Mouse (Mus musculus): ENCODE results near the gene Ndufa7. TPM values are rescaled to one million over a fixed set of nuclear protein-coding genes. Genes with fewer than 3 reads are reported as not detected.

Ndufa7 gene
- polyA plus RNA-seq, 1 experiment from 2014 or later, result 311 TPM

DNA sequence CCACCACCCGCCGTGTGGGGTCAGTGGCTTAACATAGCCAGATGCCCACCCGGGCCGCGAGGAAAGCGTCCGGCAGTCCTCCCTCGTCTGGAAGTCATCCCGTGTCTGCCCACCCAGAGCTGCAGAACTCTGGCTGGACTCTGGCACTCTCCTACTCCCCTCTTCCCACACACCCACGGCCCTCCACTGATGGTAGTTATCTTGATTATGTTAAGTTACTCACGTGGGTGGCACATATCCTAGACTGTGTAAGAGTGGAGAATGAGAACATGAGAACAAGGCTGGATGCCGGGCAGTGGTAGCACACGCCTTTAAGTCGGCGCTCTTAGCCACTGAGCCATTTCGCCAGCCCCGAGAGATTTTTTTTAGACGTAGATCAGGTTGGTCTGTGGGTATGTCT lies 38.0 kb upstream of the Ndufa7 start:
- Histone ChIP-seq H3K9me3 (replicated peaks) (no peaks in the 10 kb centered on the region), H3K9ac (no peak overlapping the region), H3K27me3 (replicated peaks) (peaks cover 16% of the 10 kb centered on the region; the same call in 1 of the 2 replicates), H3K4me2 (no peak overlapping the region), H3K4me3 (no peak overlapping the region), H3K27ac (no peak overlapping the region), H3K4me1 (peaks cover 15% of the 10 kb centered on the region), H3K36me3 (no peaks in the 10 kb centered on the region)
- no peak for ATAC-seq
- 71% methylated on average over 18 of the region's 18 CpGs for WGBS (ENCODE audit: insufficient replicate concordance)

DNA sequence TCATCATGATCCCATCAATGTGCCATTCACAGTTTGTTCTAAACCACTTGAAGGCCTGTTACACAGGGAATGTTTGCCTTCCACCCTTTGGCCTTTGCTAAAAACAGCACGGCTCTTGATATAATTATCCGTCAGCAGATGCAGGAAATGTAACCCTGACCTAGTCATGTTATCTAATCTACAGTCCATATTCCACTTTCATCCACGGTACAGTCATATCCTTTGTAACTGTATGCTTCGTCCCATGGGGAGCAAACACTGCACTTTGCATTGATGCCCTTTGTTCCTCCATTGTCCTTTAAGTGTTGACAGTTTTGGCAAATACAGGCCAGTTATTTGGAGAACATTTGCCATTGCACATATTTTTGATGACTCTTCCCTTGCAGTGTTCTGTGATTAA lies 35.6 kb upstream of the Ndufa7 start:
- Histone ChIP-seq H3K36me3 (no peaks in the 10 kb centered on the region), H3K9ac (no peak overlapping the region), H3K9me3 (replicated peaks) (no peaks in the 10 kb centered on the region), H3K4me1 (0 out of 2 replicates have a peak, but pooled peaks cover 6% of the 10 kb centered on the region), H3K4me2 (no peak overlapping the region), H3K27ac (0 out of 2 replicates have a peak overlapping the region, but pooled peaks have one; percentile 10), H3K4me3 (no peak overlapping the region), H3K27me3 (replicated peaks) (peaks cover 25% of the 10 kb centered on the region; the same call in 1 of the 2 replicates)
- 36% methylated on average over 4 of the region's 4 CpGs for WGBS (ENCODE audit: insufficient replicate concordance)
- ATAC-seq, result no peak

GRCm38 (mm10) chr17:33798306-33798705 lies 26.1 kb upstream of the Ndufa7 start:
- Histone ChIP-seq H3K27me3 (replicated peaks) (peaks cover 11% of the 10 kb centered on the region; the same call in 1 of the 2 replicates), H3K4me1 (no peaks in the 10 kb centered on the region), H3K36me3 (no peaks in the 10 kb centered on the region), H3K27ac (no peak overlapping the region), H3K4me3 (no peak overlapping the region), H3K4me2 (no peak overlapping the region), H3K9me3 (replicated peaks) (no peaks in the 10 kb centered on the region), H3K9ac (no peak overlapping the region)
- 40% methylated on average over 3 of the region's 3 CpGs for WGBS (ENCODE audit: insufficient replicate concordance)
- ATAC-seq, result no peak

DNA sequence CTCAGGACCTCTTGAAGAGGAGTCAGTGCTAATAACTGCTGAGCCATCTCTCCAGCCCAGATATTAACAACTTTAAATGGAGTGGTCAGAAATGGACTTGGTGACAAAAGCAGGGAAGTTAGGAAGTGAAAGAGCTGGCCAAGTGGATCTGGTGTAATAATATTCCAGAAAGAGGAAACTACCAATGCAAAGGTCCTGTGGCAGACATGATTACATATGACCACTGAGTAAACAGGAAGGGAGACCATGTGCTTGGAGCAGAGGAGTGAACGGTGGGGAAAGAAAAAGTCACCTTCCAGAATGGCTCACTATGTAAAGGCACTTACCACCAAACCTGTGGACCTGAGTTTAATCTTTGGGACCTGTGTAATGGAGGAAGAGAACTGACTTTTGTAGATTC lies 25.1 kb upstream of the Ndufa7 start:
- no peak overlapping the region for H3K9ac ChIP-seq
- WGBS (ENCODE audit: insufficient replicate concordance), result 26% methylated on average over 1 of the region's 1 CpGs
- peaks cover 3% of the 10 kb centered on the region for H3K4me1 ChIP-seq
- H3K36me3 ChIP-seq, result no peaks in the 10 kb centered on the region
- H3K27ac ChIP-seq, result no peak overlapping the region
- no peak overlapping the region for H3K4me2 ChIP-seq
- peaks cover 4% of the 10 kb centered on the region; the same call in 1 of the 2 replicates for H3K27me3 ChIP-seq (replicated peaks)
- ATAC-seq, result no peak
- H3K9me3 ChIP-seq (replicated peaks), result no peaks in the 10 kb centered on the region
- H3K4me3 ChIP-seq, result no peak overlapping the region

DNA sequence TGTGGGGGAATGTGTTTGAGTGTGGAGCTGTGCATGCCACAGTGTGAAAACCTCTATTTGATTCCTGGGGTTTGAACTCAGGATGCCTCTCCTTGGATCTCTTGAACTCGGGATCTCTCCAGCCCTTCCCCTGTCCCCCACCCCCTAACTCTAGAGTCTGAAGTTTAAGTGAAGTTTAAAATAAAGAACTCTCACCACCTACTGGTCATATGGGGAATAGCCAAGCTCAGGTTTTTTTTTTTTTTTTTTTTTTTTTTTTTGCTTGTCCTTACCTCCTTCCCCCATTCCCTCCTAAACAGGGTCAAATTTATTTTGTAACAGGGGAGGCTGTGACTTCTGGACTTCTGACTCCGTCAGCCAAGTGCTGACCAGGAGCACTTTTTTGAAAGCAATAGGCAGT lies 22.2 kb upstream of the Ndufa7 start:
- H3K27ac ChIP-seq, result no peak overlapping the region
- H3K9ac ChIP-seq, result no peak overlapping the region
- no peak overlapping the region for H3K4me3 ChIP-seq
- peaks cover 8% of the 10 kb centered on the region for H3K4me1 ChIP-seq
- 4% methylated on average over 2 of the region's 2 CpGs for WGBS (ENCODE audit: insufficient replicate concordance)
- no peaks in the 10 kb centered on the region for H3K36me3 ChIP-seq
- no peaks in the 10 kb centered on the region for H3K9me3 ChIP-seq (replicated peaks)
- no peak for ATAC-seq
- no peak overlapping the region for H3K4me2 ChIP-seq
- H3K27me3 ChIP-seq (replicated peaks), result no peaks in the 10 kb centered on the region

- 54% methylated on average over 4 of the region's 4 CpGs for WGBS (ENCODE audit: insufficient replicate concordance)
Measured at GRCm38 (mm10) chr17:33804205-33804604, 20.2 kb upstream of the Ndufa7 start.

GRCm38 (mm10) chr17:33804745-33805144 lies 19.6 kb upstream of the Ndufa7 start:
- Histone ChIP-seq H3K9me3 (replicated peaks) (no peaks in the 10 kb centered on the region), H3K4me3 (no peak overlapping the region), H3K36me3 (no peaks in the 10 kb centered on the region), H3K27me3 (replicated peaks) (no peaks in the 10 kb centered on the region; the same call in 1 of the 2 replicates), H3K4me1 (peaks cover 16% of the 10 kb centered on the region), H3K27ac (no peak overlapping the region), H3K9ac (no peak overlapping the region), H3K4me2 (no peak overlapping the region)
- WGBS (ENCODE audit: insufficient replicate concordance), result 54% methylated on average over 1 of the region's 1 CpGs
- ATAC-seq, result no peak

More at GRCm38 (mm10) chr17:33804205-33804604, 20.2 kb upstream of the Ndufa7 start:
- H3K4me1 ChIP-seq, result peaks cover 16% of the 10 kb centered on the region
- no peak overlapping the region for H3K4me2 ChIP-seq
- H3K27me3 ChIP-seq (replicated peaks), result no peaks in the 10 kb centered on the region; the same call in 1 of the 2 replicates
- H3K36me3 ChIP-seq, result no peaks in the 10 kb centered on the region
- no peak overlapping the region for H3K27ac ChIP-seq
- H3K9me3 ChIP-seq (replicated peaks), result no peaks in the 10 kb centered on the region
- no peak overlapping the region for H3K4me3 ChIP-seq
- H3K9ac ChIP-seq, result no peak overlapping the region
- ATAC-seq, result peak; percentile 40

- H3K27ac ChIP-seq, result no peak overlapping the region
- no peaks in the 10 kb centered on the region for H3K36me3 ChIP-seq
- H3K4me1 ChIP-seq, result peaks cover 31% of the 10 kb centered on the region
- peaks cover 10% of the 10 kb centered on the region for H3K27me3 ChIP-seq (replicated peaks)
- no peak overlapping the region for H3K4me2 ChIP-seq
- H3K9me3 ChIP-seq (replicated peaks), result no peaks in the 10 kb centered on the region
- no peak overlapping the region for H3K9ac ChIP-seq
- no peak overlapping the region for H3K4me3 ChIP-seq
- no peak for ATAC-seq
- 45% methylated on average over 8 of the region's 9 CpGs for WGBS (ENCODE audit: insufficient replicate concordance)
Measured at GRCm38 (mm10) chr17:33807181-33807888, 17.0 kb upstream of the Ndufa7 start.

DNA sequence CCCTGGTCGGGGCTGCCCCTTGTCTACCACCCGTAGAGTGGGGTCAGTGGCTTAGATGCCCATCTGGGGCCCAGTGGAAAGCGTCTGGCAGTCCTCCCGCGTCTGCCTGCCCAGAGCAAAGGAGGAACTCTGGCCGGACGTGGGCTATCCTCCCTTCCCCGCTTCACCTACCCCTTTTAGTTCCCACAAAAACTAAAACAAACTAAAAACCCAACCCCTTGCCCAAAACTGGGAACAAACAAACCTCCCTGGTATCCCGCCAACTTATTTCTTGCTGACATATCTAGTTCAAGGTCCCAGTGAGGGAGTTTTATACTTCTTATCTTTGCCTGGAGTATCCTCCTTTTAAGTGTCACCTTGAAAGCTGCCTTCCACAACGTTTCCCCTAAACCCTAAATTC lies 16.2 kb upstream of the Ndufa7 start:
- H3K36me3 ChIP-seq, result no peaks in the 10 kb centered on the region
- H3K4me1 ChIP-seq, result peaks cover 31% of the 10 kb centered on the region
- H3K9me3 ChIP-seq (replicated peaks), result no peaks in the 10 kb centered on the region
- peak overlapping the region; percentile 48; the same call in 1 of the 2 replicates for H3K27ac ChIP-seq
- H3K4me3 ChIP-seq, result no peak overlapping the region
- no peak for ATAC-seq
- WGBS (ENCODE audit: insufficient replicate concordance), result 17% methylated on average over 10 of the region's 10 CpGs
- H3K9ac ChIP-seq, result no peak overlapping the region; the same call in 1 of the 2 replicates
- H3K27me3 ChIP-seq (replicated peaks), result peaks cover 15% of the 10 kb centered on the region
- no peak overlapping the region for H3K4me2 ChIP-seq

- Histone ChIP-seq H3K27ac (peak within 1 kb of the TSS; percentile 18; the same call in 1 of the 2 replicates), H3K27me3 (replicated peaks) (peaks cover 16% of the 10 kb centered on the region), H3K36me3 (no peaks in the 10 kb centered on the region), H3K4me2 (peak within 1 kb of the TSS; percentile 93), H3K9me3 (replicated peaks) (no peaks in the 10 kb centered on the region), H3K4me3 (peak within 1 kb of the TSS; percentile 62), H3K4me1 (peaks cover 23% of the 10 kb centered on the region), H3K9ac (peak within 1 kb of the TSS; percentile 64)
- WGBS (ENCODE audit: insufficient replicate concordance), result 1% methylated on average over 36 of the region's 36 CpGs
- peak; percentile 96 for ATAC-seq
Measured at GRCm38 (mm10) chr17:33810334-33811141, 13.8 kb upstream of the Ndufa7 start, which contains the start of gene Kank3. TSS of gene Kank3 (plus strand) at chr17:33810519.

DNA sequence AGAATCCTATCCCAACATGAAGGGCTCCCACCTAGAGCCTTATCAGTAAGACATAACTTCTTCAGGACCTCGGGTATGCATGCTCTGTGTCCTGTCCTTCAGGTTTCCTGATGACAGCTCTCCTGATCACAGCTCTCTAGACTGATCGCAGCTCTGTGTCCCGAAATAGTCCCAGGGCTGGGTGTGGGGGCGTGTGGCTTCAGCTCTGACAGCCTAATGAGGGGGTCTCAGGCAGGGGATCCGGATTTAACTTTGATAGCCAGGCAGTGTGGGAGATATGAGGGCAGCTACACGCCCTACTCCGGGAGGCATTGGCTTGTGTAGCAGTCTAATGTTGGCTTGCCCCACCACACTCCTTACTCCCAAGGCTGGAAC lies 13.2 kb upstream of the Ndufa7 start:
- Histone ChIP-seq H3K4me1 (peaks cover 23% of the 10 kb centered on the region), H3K27me3 (replicated peaks) (peaks cover 16% of the 10 kb centered on the region), H3K9me3 (replicated peaks) (no peaks in the 10 kb centered on the region), H3K4me3 (peak overlapping the region; percentile 62), H3K36me3 (no peaks in the 10 kb centered on the region), H3K27ac (no peak overlapping the region), H3K4me2 (peak overlapping the region; percentile 93), H3K9ac (peak overlapping the region; percentile 64)
- 4% methylated on average over 7 of the region's 7 CpGs for WGBS (ENCODE audit: insufficient replicate concordance)
- no peak; the same call in 1 of the 2 replicates for ATAC-seq

DNA sequence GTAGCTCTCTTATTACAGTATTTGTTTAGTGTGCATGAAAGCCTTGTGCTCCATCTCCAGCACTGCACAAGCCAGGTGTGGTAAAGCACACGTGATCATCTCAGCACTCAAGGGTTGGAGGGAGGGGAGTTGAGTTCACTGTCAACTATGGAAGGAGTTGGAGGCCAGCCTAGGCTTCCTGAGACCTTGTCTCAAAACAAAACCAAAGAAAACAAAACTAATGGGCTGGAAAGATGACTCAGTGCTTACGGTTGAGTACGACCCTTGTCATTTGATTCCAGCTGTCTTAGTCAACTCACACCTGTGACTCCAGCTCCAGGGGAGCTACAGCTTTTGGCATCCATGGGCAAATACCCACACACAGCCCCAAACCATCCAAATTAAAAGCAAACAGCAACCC lies 11.9 kb upstream of the Ndufa7 start:
- Histone ChIP-seq H3K27ac (no peak overlapping the region), H3K4me2 (0 out of 2 replicates have a peak overlapping the region, but pooled peaks have one; percentile 0), H3K4me1 (peaks cover 32% of the 10 kb centered on the region), H3K9ac (no peak overlapping the region), H3K9me3 (replicated peaks) (no peaks in the 10 kb centered on the region), H3K27me3 (replicated peaks) (peaks cover 16% of the 10 kb centered on the region), H3K36me3 (no peaks in the 10 kb centered on the region), H3K4me3 (no peak overlapping the region)
- no peak for ATAC-seq
- 51% methylated on average over 3 of the region's 3 CpGs for WGBS (ENCODE audit: insufficient replicate concordance)
